Mouse (Mus musculus) C2C12 (cell line): ENCODE measurements around the gene Clnk. TPM values are rescaled to one million over a fixed set of nuclear protein-coding genes. Genes with fewer than 3 reads are reported as not detected.

Experiments used
- H3K27me3 ChIP-seq: one replicate; pipeline ENCODE4 v1.6.1; 2011; ENCODE audit not compliant: control insufficient read depth, insufficient read depth, insufficient read length
- H3K36me3 ChIP-seq: one replicate; pipeline ENCODE4 v1.6.1; 2011; ENCODE audit not compliant: control insufficient read depth, insufficient read depth
- H3K4me3 ChIP-seq: one replicate; pipeline ENCODE4 v1.5.1; 2011; ENCODE audit warnings: mild to moderate bottlenecking, control low read depth; ENCODE audit not compliant: poor library complexity, insufficient read depth, severe bottlenecking
- H3K79me2 ChIP-seq: one replicate; pipeline ENCODE4 v1.6.1; 2011; ENCODE audit not compliant: control insufficient read depth, insufficient read depth
- H3K79me3 ChIP-seq: one replicate; pipeline ENCODE4 v1.6.1; 2011; ENCODE audit warnings: low read depth, control low read depth
- H3ac ChIP-seq: one replicate; pipeline ENCODE3; 2011; ENCODE audit warnings: low read depth; ENCODE audit not compliant: control insufficient read depth, insufficient read length
- CEBPB ChIP-seq: IDR thresholded peaks from one replicate; pipeline ENCODE4 v1.6.1; 2011; ENCODE audit warnings: low read depth, mild to moderate bottlenecking, control low read depth, moderate library complexity
- CTCF ChIP-seq: IDR thresholded peaks from one replicate; pipeline ENCODE4 v1.5.1; 2011; ENCODE audit not compliant: control insufficient read depth, insufficient read depth, insufficient read length
- FOSL1 ChIP-seq: IDR thresholded peaks from one replicate; pipeline ENCODE4 v1.8.0; 2011; ENCODE audit warnings: mild to moderate bottlenecking, low read length; ENCODE audit not compliant: poor library complexity, insufficient read depth, severe bottlenecking
- MAX ChIP-seq: IDR thresholded peaks from one replicate; pipeline ENCODE4 v1.6.1; 2011; ENCODE audit warnings: mild to moderate bottlenecking, control low read depth
- MYOD1 ChIP-seq: IDR thresholded peaks from one replicate; pipeline ENCODE4 v1.6.1; 2011; ENCODE audit warnings: low read depth; ENCODE audit not compliant: control insufficient read depth, insufficient read length
- MYOG ChIP-seq: IDR thresholded peaks from one replicate; pipeline ENCODE4 v1.6.1; 2011; ENCODE audit not compliant: control insufficient read depth, insufficient read length; ENCODE audit errors: extremely low read depth
- USF1 ChIP-seq: IDR thresholded peaks from one replicate; pipeline ENCODE4 v1.6.1; 2011; ENCODE audit warnings: low read depth, mild to moderate bottlenecking, control low read depth, moderate library complexity
- polyA plus RNA-seq: library from polyadenylated mRNA; unstranded; fragments of >200 nt; fragmentation: generic; extraction: Trizol; gene quantifications from one replicate; pipeline ENCODE4 v1.2.1, GENCODE M21; 2012; ENCODE audit warnings: missing spikeins

The Clnk gene
- polyA plus RNA-seq, 1 experiment: not detected

DNA sequence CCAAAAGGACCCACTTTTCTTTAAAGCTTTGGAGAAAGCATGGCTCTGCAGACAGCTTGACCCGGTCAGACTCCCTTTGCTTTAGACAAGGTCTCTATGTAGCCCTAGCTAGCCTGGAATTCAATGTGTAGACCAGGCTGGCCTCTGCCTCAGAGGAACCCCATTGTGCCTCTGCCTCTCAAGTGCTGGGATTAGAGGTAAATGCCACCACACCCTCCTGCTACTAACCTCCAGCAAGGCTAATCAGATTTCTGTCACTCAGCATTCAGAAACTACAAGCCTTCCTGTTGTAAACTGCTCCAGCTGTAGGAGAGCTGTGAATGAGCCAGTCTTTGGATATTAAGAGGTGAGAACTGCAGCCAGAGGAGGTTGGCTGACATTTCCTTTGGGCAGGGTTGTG, 188.9 kb downstream of the Clnk start:
- peaks cover 9% of the 10 kb centered on the region for H3K79me2 ChIP-seq
- no peaks in the 10 kb centered on the region for H3K79me3 ChIP-seq
- TF ChIP-seq CEBPB (no peak), MAX (no peak), MYOG (no peak), MYOD1 (no peak), USF1 (no peak), CTCF (no peak), FOSL1 (no peak)
- H3K27me3 ChIP-seq: peaks cover 6% of the 10 kb centered on the region
- H3ac ChIP-seq: no peak overlapping the region
- H3K36me3 ChIP-seq: no peaks in the 10 kb centered on the region
- no peak overlapping the region for H3K4me3 ChIP-seq

- Histone ChIP-seq H3K79me3 (no peaks in the 10 kb centered on the region), H3ac (peak within 1 kb of the TSS; percentile 68), H3K79me2 (peaks cover 9% of the 10 kb centered on the region), H3K36me3 (peaks cover 15% of the 10 kb centered on the region), H3K27me3 (no peaks in the 10 kb centered on the region), H3K4me3 (peak within 1 kb of the TSS; percentile 44)
- no peak for TF ChIP-seq USF1
- TF ChIP-seq CEBPB: no peak
- no peak for TF ChIP-seq MYOD1
- no peak for TF ChIP-seq MYOG
- no peak for TF ChIP-seq FOSL1
- no peak for TF ChIP-seq CTCF
- no peak for TF ChIP-seq MAX
Measured at GRCm38 (mm10) chr5:38684164-38684911, 192.3 kb downstream of the Clnk start, which contains the start of gene Zfp518b. Zfp518b (minus strand) TSS chr5:38684826.

GRCm38 (mm10) chr5:38658836-38659235, 217.8 kb downstream of the Clnk start:
- H3K27me3 ChIP-seq: no peaks in the 10 kb centered on the region
- TF ChIP-seq CTCF: no peak
- TF ChIP-seq FOSL1: no peak
- no peak for TF ChIP-seq MYOG
- TF ChIP-seq MYOD1: no peak
- TF ChIP-seq CEBPB: no peak
- no peak for TF ChIP-seq MAX
- no peak for TF ChIP-seq USF1
- H3ac ChIP-seq: no peak overlapping the region

More at GRCm38 (mm10) chr5:38658836-38659235, 217.8 kb downstream of the Clnk start:
- no peaks in the 10 kb centered on the region for H3K79me3 ChIP-seq
- no peaks in the 10 kb centered on the region for H3K36me3 ChIP-seq
- H3K79me2 ChIP-seq: no peaks in the 10 kb centered on the region
- no peak overlapping the region for H3K4me3 ChIP-seq

Other genes starting within 250 kb of the Clnk start
- gene Zfp518b, start 192.0 kb downstream of the Clnk start, polyA plus RNA-seq: 3.3 TPM